ENCODE assay signal across 27 mouse cellular contexts in genomic region chr2:84009818-84010217, GRCm38 (mm10). TPM values are rescaled to one million over a fixed set of nuclear protein-coding genes. Genes with fewer than 3 reads are reported as not detected.
DNase-seq lines count a peak whose midpoint lies in the region; ATAC-seq and TF ChIP-seq lines count a peak whose summit lies in the region.
"Had no signal": no experiment of that assay in that cellular context is flagged by ENCODE, and none has a peak within 500 bp of the region (broad histone marks: within the 10 kb centered on the region; RNA-seq: fewer than 3 reads in every experiment).

No protein-coding gene starts in this region.

- TF ChIP-seq CTCF in G1E (IDR thresholded peaks at IDR 0.05; ENCODE audit: low read depth, low read length), result no peak

- H3K9me3 ChIP-seq in G1E (replicated peaks), result no peaks in the 10 kb centered on the region
- H3K9me3 ChIP-seq: embryonic facial prominence, embryonic 10.5 days; forebrain, embryonic 10.5 days; heart, embryonic 10.5 days; intestine, embryonic 15.5 days had no signal

- no peak overlapping the region for H3K4me3 ChIP-seq in G1E (ENCODE audit: low read depth, low read length)
- H3K4me3 ChIP-seq: embryonic facial prominence, embryonic 10.5 days; forebrain, embryonic 10.5 days; gastrocnemius, adult 2 months; heart, embryonic 10.5 days; intestine, embryonic 15.5 days had no signal

- peaks cover 32% of the 10 kb centered on the region for H3K4me1 ChIP-seq in G1E (ENCODE audit: insufficient read depth, low read depth, low read length)
- H3K4me1 ChIP-seq: embryonic facial prominence, embryonic 10.5 days; forebrain, embryonic 10.5 days; heart, embryonic 10.5 days; intestine, embryonic 15.5 days had no signal

- ATAC-seq in G1E (ENCODE audit: extremely low read depth, insufficient number of reproducible peaks, low FRiP score, poor library complexity, severe bottlenecking), result peak; percentile 86
- peak; percentile 85 for ATAC-seq in granulocyte monocyte progenitor cell, adult 5-6 weeks (replicated peaks; ENCODE audit: poor library complexity, severe bottlenecking)
- ATAC-seq in megakaryocyte progenitor cell, adult 5-6 weeks (replicated peaks; ENCODE audit: poor library complexity), result peak; percentile 86
- no peak for ATAC-seq in CD4-positive, CD25-positive, alpha-beta regulatory T cell, adult 4 months
- ATAC-seq: activated CD4-positive, CD25-positive, alpha-beta regulatory T cell, adult 4 months; forebrain, embryonic 14.5 days; intestine, embryonic 15.5 days; Patski had no signal

- H3K36me3 ChIP-seq in G1E (replicated peaks), result no peaks in the 10 kb centered on the region
- H3K36me3 ChIP-seq: embryonic facial prominence, embryonic 10.5 days; forebrain, embryonic 10.5 days; heart, embryonic 10.5 days; intestine, embryonic 15.5 days had no signal

- DNase-seq in kidney, postnatal 14 days, result peak; percentile 23
- no peak for DNase-seq in kidney, adult 18-20 months
- DNase-seq in G1E (ENCODE audit: low spot score), result no peak
- no peak for DNase-seq in gastrocnemius, postnatal 25 days
- DNase-seq: adrenal gland, postnatal 14 days; B cell, adult 2 months; cerebellum, adult 18-20 months; cerebellum, adult 9-11 months; cerebellum, postnatal 36 days; gastrocnemius, adult 2 months; gastrocnemius, postnatal 36 days; heart, adult 18-20 months; heart, postnatal 10 days; heart, postnatal 4 days had no signal

- H3K27me3 ChIP-seq in G1E (ENCODE audit: insufficient read depth, low read length), result no peaks in the 10 kb centered on the region
- H3K27me3 ChIP-seq: intestine, embryonic 15.5 days had no signal

RNA-seq across cellular contexts. Expression of gene Gm13691, which starts 19.5 kb away (rescaled TPM):
- not detected in 2 replicates for total RNA-seq in G1E (2014; fragmentation: Nextera tagmentation)
- total RNA-seq in G1E (2017), result 0.17 and 0.22 TPM in 2 replicates
- not detected in 2 replicates for polyA plus RNA-seq in G1E (2012)
- not detected in 2 replicates for total RNA-seq in granulocyte monocyte progenitor cell, adult 5-6 weeks (2014; fragmentation: Nextera tagmentation)
- total RNA-seq in granulocyte monocyte progenitor cell, adult 5-6 weeks (2017), result 0.09 TPM in 1 of 2 replicates, not detected in the other
- total RNA-seq in megakaryocyte progenitor cell, adult 5-6 weeks (2015), result not detected in 2 replicates
- total RNA-seq in megakaryocyte progenitor cell, adult 5-6 weeks (2017), result 0.04 TPM in 1 of 2 replicates, not detected in the other
- not detected for polyA plus RNA-seq in CD4-positive, CD25-positive, alpha-beta regulatory T cell, adult 4 months (2017; shearing (Covaris generic))
- total RNA-seq in gastrocnemius, postnatal 25 days (2021), result under 1 TPM; 0.64 to 0.70 TPM
- polyA plus RNA-seq: activated CD4-positive, CD25-positive, alpha-beta regulatory T cell, adult 4 months; embryonic facial prominence, embryonic 10.5 days; embryonic facial prominence, embryonic 14.5 days; forebrain, embryonic 10.5 days; forebrain, embryonic 14.5 days; heart, embryonic 10.5 days; heart, embryonic 14.5 days; hindbrain, embryonic 14.5 days; intestine, embryonic 15.5 days had no signal

RNA-seq across cellular contexts. Expression of gene Gm13697, which starts 25.3 kb away (rescaled TPM):
- not detected in 2 replicates for total RNA-seq in G1E (2014; fragmentation: Nextera tagmentation)
- total RNA-seq in G1E (2017), result 0.17 and 0.27 TPM in 2 replicates
- polyA plus RNA-seq in G1E (2012), result not detected in 2 replicates
- total RNA-seq in granulocyte monocyte progenitor cell, adult 5-6 weeks (2014; fragmentation: Nextera tagmentation), result not detected in 2 replicates
- 0.10 and 0.13 TPM in 2 replicates for total RNA-seq in granulocyte monocyte progenitor cell, adult 5-6 weeks (2017)
- not detected in 2 replicates for total RNA-seq in megakaryocyte progenitor cell, adult 5-6 weeks (2015)
- total RNA-seq in megakaryocyte progenitor cell, adult 5-6 weeks (2017), result 0.07 and 0.08 TPM in 2 replicates
- polyA plus RNA-seq in CD4-positive, CD25-positive, alpha-beta regulatory T cell, adult 4 months (2017; shearing (Covaris generic)), result not detected
- under 1 TPM; 0.64 to 0.70 TPM for total RNA-seq in gastrocnemius, postnatal 25 days (2021)
- polyA plus RNA-seq: activated CD4-positive, CD25-positive, alpha-beta regulatory T cell, adult 4 months; embryonic facial prominence, embryonic 10.5 days; embryonic facial prominence, embryonic 14.5 days; forebrain, embryonic 10.5 days; forebrain, embryonic 14.5 days; heart, embryonic 10.5 days; heart, embryonic 14.5 days; hindbrain, embryonic 14.5 days; intestine, embryonic 15.5 days had no signal

RNA-seq across cellular contexts. Expression of gene Gm13694, which starts 31.1 kb away (rescaled TPM):
- total RNA-seq in G1E (2014; fragmentation: Nextera tagmentation) (not detected in 2 replicates), G1E (2017) (0.17 and 0.27 TPM in 2 replicates)
- not detected in 2 replicates for polyA plus RNA-seq in G1E (2012)
- total RNA-seq in granulocyte monocyte progenitor cell, adult 5-6 weeks (2014; fragmentation: Nextera tagmentation), result not detected in 2 replicates
- 0.10 and 0.13 TPM in 2 replicates for total RNA-seq in granulocyte monocyte progenitor cell, adult 5-6 weeks (2017)
- not detected in 2 replicates for total RNA-seq in megakaryocyte progenitor cell, adult 5-6 weeks (2015)
- 0.07 and 0.08 TPM in 2 replicates for total RNA-seq in megakaryocyte progenitor cell, adult 5-6 weeks (2017)
- polyA plus RNA-seq in CD4-positive, CD25-positive, alpha-beta regulatory T cell, adult 4 months (2017; shearing (Covaris generic)), result not detected
- under 1 TPM; 0.64 to 0.70 TPM for total RNA-seq in gastrocnemius, postnatal 25 days (2021)
- polyA plus RNA-seq: activated CD4-positive, CD25-positive, alpha-beta regulatory T cell, adult 4 months; embryonic facial prominence, embryonic 10.5 days; embryonic facial prominence, embryonic 14.5 days; forebrain, embryonic 10.5 days; forebrain, embryonic 14.5 days; heart, embryonic 10.5 days; heart, embryonic 14.5 days; hindbrain, embryonic 14.5 days; intestine, embryonic 15.5 days had no signal

RNA-seq across cellular contexts. Expression of gene Gm13696, which starts 36.9 kb away (rescaled TPM):
- total RNA-seq in G1E (2014; fragmentation: Nextera tagmentation) (not detected in 2 replicates), G1E (2017) (0.17 and 0.27 TPM in 2 replicates)
- polyA plus RNA-seq in G1E (2012), result not detected in 2 replicates
- total RNA-seq in granulocyte monocyte progenitor cell, adult 5-6 weeks (2014; fragmentation: Nextera tagmentation), result not detected in 2 replicates
- total RNA-seq in granulocyte monocyte progenitor cell, adult 5-6 weeks (2017), result 0.10 and 0.13 TPM in 2 replicates
- total RNA-seq in megakaryocyte progenitor cell, adult 5-6 weeks (2015), result not detected in 2 replicates
- total RNA-seq in megakaryocyte progenitor cell, adult 5-6 weeks (2017), result 0.07 and 0.08 TPM in 2 replicates
- not detected for polyA plus RNA-seq in CD4-positive, CD25-positive, alpha-beta regulatory T cell, adult 4 months (2017; shearing (Covaris generic))
- under 1 TPM; 0.64 to 0.70 TPM for total RNA-seq in gastrocnemius, postnatal 25 days (2021)
- polyA plus RNA-seq: activated CD4-positive, CD25-positive, alpha-beta regulatory T cell, adult 4 months; embryonic facial prominence, embryonic 10.5 days; embryonic facial prominence, embryonic 14.5 days; forebrain, embryonic 10.5 days; forebrain, embryonic 14.5 days; heart, embryonic 10.5 days; heart, embryonic 14.5 days; hindbrain, embryonic 14.5 days; intestine, embryonic 15.5 days had no signal

RNA-seq across cellular contexts. Expression of gene Gm13695, which starts 42.7 kb away (rescaled TPM):
- total RNA-seq in G1E (2014; fragmentation: Nextera tagmentation) (not detected in 2 replicates), G1E (2017) (0.17 TPM in 1 of 2 replicates, not detected in the other)
- polyA plus RNA-seq in G1E (2012), result not detected in 2 replicates
- total RNA-seq in granulocyte monocyte progenitor cell, adult 5-6 weeks (2014; fragmentation: Nextera tagmentation), result not detected in 2 replicates
- not detected in 2 replicates for total RNA-seq in granulocyte monocyte progenitor cell, adult 5-6 weeks (2017)
- not detected in 2 replicates for total RNA-seq in megakaryocyte progenitor cell, adult 5-6 weeks (2015)
- not detected in 2 replicates for total RNA-seq in megakaryocyte progenitor cell, adult 5-6 weeks (2017)
- polyA plus RNA-seq in CD4-positive, CD25-positive, alpha-beta regulatory T cell, adult 4 months (2017; shearing (Covaris generic)), result not detected
- under 1 TPM in 1 of 2 experiments, not detected in 1; 0.70 TPM for total RNA-seq in gastrocnemius, postnatal 25 days (2021)
- total RNA-seq: adrenal gland, postnatal 14 days; heart, postnatal 4 days had no signal
- polyA plus RNA-seq: activated CD4-positive, CD25-positive, alpha-beta regulatory T cell, adult 4 months; embryonic facial prominence, embryonic 10.5 days; embryonic facial prominence, embryonic 14.5 days; forebrain, embryonic 10.5 days; forebrain, embryonic 14.5 days; heart, embryonic 10.5 days; heart, embryonic 14.5 days; hindbrain, embryonic 14.5 days; intestine, embryonic 15.5 days; Patski had no signal
